Mouse (Mus musculus): Measurements from ENCODE around the gene Atp6v1f.

- no peak for TF ChIP-seq FLI1 (IDR thresholded peaks at IDR 0.05; ENCODE audit: low read length)
- TF ChIP-seq GATA1 (IDR thresholded peaks at IDR 0.05; ENCODE audit: borderline replicate concordance, low read length) = no peak
Measured at GRCm38 (mm10) chr6:29430681-29431420, 36.7 kb upstream of the Atp6v1f start.

All from megakaryocyte, embryonic 14.5 days (primary cell).